Comparison of ENCODE assay signal across 26 mouse cellular contexts in genomic region chr11:57904216-57904615, GRCm38 (mm10).
DNase-seq lines count a peak whose midpoint lies in the region; ATAC-seq lines count a peak whose summit lies in the region.
"Had no signal": no experiment of that assay in that cellular context is flagged by ENCODE, and none has a peak within 500 bp of the region (broad histone marks: within the 10 kb centered on the region; RNA-seq: fewer than 3 reads in every experiment).

No protein-coding gene starts in this region.

- H3K9ac ChIP-seq in kidney, embryonic 15.5 days = no peak overlapping the region
- H3K9ac ChIP-seq in forebrain, embryonic 12.5 days = no peak overlapping the region
- H3K9ac ChIP-seq: heart, embryonic 15.5 days; hindbrain, embryonic 14.5 days; liver, embryonic 14.5 days; lung, embryonic 14.5 days; midbrain, embryonic 12.5 days; neural tube, embryonic 12.5 days had no signal

- no peaks in the 10 kb centered on the region for H3K36me3 ChIP-seq in kidney, embryonic 15.5 days
- no peaks in the 10 kb centered on the region for H3K36me3 ChIP-seq in forebrain, embryonic 12.5 days (replicated peaks)
- H3K36me3 ChIP-seq: heart, embryonic 10.5 days; heart, embryonic 15.5 days; midbrain, embryonic 12.5 days; neural tube, embryonic 12.5 days had no signal

- no peak overlapping the region for H3K27ac ChIP-seq in kidney, embryonic 15.5 days
- no peak overlapping the region for H3K27ac ChIP-seq in forebrain, embryonic 12.5 days
- H3K27ac ChIP-seq: heart, embryonic 10.5 days; heart, embryonic 15.5 days; hindbrain, embryonic 14.5 days; liver, embryonic 14.5 days; midbrain, embryonic 12.5 days; neural tube, embryonic 12.5 days had no signal

- 14% methylated on average over 9 of the region's 9 CpGs for WGBS in kidney, embryonic 15.5 days
- 78% methylated on average over 9 of the region's 9 CpGs for WGBS in forebrain, embryonic 12.5 days

- no peak overlapping the region for H3K4me3 ChIP-seq in kidney, embryonic 15.5 days (replicated peaks)
- H3K4me3 ChIP-seq in forebrain, embryonic 12.5 days (replicated peaks) = no peak overlapping the region
- H3K4me3 ChIP-seq: heart, embryonic 10.5 days; heart, embryonic 15.5 days; midbrain, embryonic 12.5 days; myocyte; neural tube, embryonic 12.5 days had no signal

- no peaks in the 10 kb centered on the region for H3K4me1 ChIP-seq in kidney, embryonic 15.5 days
- H3K4me1 ChIP-seq in forebrain, embryonic 12.5 days = no peaks in the 10 kb centered on the region
- H3K4me1 ChIP-seq: midbrain, embryonic 12.5 days; neural tube, embryonic 12.5 days had no signal

- ATAC-seq in kidney, embryonic 15.5 days (replicated peaks; ENCODE audit: low FRiP score) = peak; percentile 49; the same call in 1 of the 2 replicates
- ATAC-seq in forebrain, embryonic 12.5 days (ENCODE audit: low FRiP score) = no peak
- ATAC-seq: forebrain, embryonic 14.5 days; intestine, postnatal 0 days; Patski had no signal

- H3K27me3 ChIP-seq in kidney, embryonic 15.5 days = no peaks in the 10 kb centered on the region
- no peaks in the 10 kb centered on the region for H3K27me3 ChIP-seq in forebrain, embryonic 12.5 days
- H3K27me3 ChIP-seq: heart, embryonic 15.5 days; midbrain, embryonic 12.5 days; neural tube, embryonic 12.5 days; Patski had no signal

- DNase-seq in embryo, embryonic 10 days (ENCODE audit: low spot score) = peak; percentile 43
- DNase-seq in embryo, embryonic 10.5 days (ENCODE audit: low spot score) = no peak
- DNase-seq in kidney, adult 9 months = no peak
- DNase-seq in adrenal gland, postnatal 10 days = peak; percentile 35
- peak; percentile 42 for DNase-seq in yolk sac, embryonic 10.5 days (ENCODE audit: low spot score)
- DNase-seq: cerebellum, adult 2 months; cerebellum, postnatal 14 days; gastrocnemius, postnatal 14 days; layer of hippocampus, postnatal 36 days; liver; lung, embryonic 14.5 days; right cerebral cortex, adult 18-20 months; spleen, adult 18-20 months; thymus, postnatal 14 days had no signal

- H3K4me2 ChIP-seq in kidney, embryonic 15.5 days = no peak overlapping the region
- no peak overlapping the region for H3K4me2 ChIP-seq in forebrain, embryonic 12.5 days
- H3K4me2 ChIP-seq: heart, embryonic 15.5 days; hindbrain, embryonic 14.5 days; lung, embryonic 14.5 days; midbrain, embryonic 12.5 days; neural tube, embryonic 12.5 days had no signal

- no peaks in the 10 kb centered on the region for H3K9me3 ChIP-seq in kidney, embryonic 15.5 days (replicated peaks)
- H3K9me3 ChIP-seq in forebrain, embryonic 12.5 days = no peaks in the 10 kb centered on the region
- H3K9me3 ChIP-seq: heart, embryonic 10.5 days; heart, embryonic 15.5 days; midbrain, embryonic 12.5 days; neural tube, embryonic 12.5 days had no signal

Comparison
In these comparisons a context has a peak if more than half of its experiments do, and no peak if none do; other contexts are left out.
1. DNase-seq: peak in embryo, embryonic 10 days (single experiment), adrenal gland, postnatal 10 days (single experiment) and yolk sac, embryonic 10.5 days (single experiment); none in embryo, embryonic 10.5 days (single experiment) and kidney, adult 9 months (single experiment).